Mouse (Mus musculus): Measurements from ENCODE around the gene Pcare.
A peak's percentile ranks its signal among the peaks of the same experiment; 100 is the strongest.

Pcare gene

DNA sequence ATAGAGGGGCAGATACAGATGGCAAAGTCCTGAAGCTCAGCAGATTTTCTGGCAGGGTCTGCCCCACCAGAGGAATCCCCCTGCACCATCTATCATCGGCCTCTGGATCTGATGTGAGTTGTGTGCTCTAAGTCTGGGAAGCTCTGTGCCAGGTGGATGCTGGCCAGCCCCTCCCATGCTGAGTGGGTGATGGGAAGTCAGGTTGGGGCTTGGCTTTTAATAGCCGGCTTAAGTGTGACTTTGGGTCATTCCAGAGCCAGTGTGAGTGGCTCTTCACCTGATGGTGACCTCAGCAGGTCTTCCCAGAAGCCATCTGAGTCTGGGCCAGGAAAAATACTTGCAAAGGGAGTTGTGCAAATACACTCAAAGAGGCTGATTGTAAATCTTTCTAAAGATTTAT lies 22.0 kb downstream of the Pcare start:
- DNase-seq (ENCODE audit: low spot score) = no peak

DNA sequence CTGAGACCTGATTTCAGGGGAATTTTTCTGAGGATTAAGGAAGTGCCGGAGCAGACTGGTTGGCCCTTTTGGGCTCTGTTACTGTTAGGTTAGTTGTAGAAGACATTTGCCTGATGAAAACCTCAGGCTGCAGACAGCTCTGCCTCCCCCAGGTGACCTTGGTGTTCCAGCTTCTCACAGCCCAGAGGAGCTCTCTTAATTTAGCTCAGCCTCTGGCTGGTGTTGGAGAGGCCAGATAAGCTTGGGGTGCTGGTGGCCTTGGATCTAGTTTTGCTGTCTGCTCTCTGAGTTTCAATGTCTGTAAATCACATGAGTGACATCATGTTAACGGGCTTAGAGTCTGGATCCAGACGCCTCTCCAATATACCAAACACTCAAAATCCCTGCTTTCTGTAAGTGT lies 31.7 kb downstream of the Pcare start:
- DNase-seq (ENCODE audit: low spot score) = peak; percentile 61

- no peak for DNase-seq (ENCODE audit: low spot score)
Measured at GRCm38 (mm10) chr17:71720434-71720833, 32.3 kb downstream of the Pcare start.

- no peak for DNase-seq (ENCODE audit: low spot score)
Measured at GRCm38 (mm10) chr17:71717881-71718625, 34.6 kb downstream of the Pcare start.

DNA sequence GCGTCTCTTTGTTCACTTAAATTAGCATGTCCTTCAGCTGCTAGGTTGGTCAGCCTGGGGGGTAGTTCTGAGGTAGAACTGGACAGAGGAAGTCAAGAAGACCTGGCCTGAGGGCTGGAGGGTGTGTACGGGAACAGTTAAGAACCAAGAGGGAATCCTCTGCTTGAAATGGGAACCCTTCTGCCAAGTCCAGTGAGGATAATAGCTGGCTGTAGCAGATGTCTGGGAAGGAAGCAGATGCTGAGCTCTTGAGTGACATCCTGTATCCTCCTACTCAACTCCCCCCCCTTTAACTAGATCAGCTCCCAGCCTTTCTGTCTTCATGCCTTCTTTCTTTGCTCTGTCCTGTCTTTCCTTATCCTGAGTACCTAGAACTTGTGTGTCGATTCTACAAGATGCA lies 37.7 kb downstream of the Pcare start:
- no peak for DNase-seq (ENCODE audit: low spot score)

- DNase-seq (ENCODE audit: low spot score) = no peak
Measured at GRCm38 (mm10) chr17:71712279-71712678, 40.4 kb downstream of the Pcare start.

- no peak for DNase-seq (ENCODE audit: low spot score)
Measured at GRCm38 (mm10) chr17:71707715-71708114, 45.0 kb downstream of the Pcare start.

DNA sequence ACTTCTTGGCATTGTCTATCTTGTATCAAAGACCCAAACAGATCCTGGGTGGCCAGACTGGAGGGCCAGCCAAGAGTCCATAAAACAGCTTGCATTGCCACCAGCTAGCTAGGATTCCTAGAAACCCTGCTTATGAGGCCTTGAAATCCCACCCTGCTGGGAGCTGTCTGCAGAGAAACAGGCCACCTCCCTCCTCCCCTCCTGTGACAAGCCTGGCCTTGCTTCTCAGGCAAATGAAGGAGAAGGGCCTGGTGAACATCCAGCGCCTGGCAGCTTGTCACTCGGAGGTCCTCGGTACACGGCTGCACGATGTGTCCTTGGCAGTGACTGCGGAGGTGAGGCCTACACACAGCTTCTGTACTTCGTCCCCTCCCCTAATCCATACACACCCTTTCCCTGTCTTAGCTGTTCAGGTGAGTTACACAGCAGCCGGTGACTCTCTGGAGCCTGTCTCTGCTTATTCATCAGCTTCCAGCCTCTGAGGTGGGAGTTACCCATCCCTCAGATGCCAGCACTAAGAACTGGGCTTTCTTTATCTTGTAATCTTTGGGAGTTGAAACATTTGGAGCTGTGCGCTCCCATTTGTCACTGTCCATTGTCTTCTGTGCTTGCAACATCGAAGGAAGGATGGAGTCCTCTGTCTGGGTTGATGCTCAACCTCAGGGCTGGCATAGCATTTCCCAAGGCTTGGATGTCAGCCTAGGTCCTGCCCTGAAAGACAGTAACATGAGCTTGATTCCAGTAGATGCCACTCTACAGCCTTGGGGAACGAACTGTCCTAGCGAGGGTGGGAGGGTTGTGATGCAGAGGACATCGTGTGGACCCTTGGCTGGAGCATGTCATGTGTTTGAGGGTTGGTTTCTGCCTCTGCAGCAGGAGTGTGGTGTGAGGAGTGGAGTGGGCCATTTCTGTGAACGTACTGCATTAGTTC lies 46.9 kb downstream of the Pcare start:
- no peak for DNase-seq (ENCODE audit: low spot score)

DNA sequence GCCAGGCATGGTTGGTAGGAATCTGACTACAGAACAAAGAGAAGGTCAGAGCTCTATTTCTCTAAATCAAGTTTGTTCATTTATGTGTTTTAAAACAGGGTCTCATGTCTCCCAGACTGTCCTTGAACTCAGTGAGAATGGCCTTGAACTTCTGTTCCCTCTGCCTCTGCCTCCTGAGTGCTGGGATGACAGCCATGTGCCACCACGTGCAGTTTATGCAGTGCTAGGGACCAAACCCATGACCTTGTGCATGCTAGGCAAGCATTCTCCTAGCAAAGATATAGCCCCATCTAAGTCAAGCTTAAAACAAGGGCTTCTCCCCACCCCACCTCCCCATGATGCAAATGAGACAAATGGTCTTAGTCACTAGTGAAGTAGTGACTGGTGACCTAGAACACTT lies 47.6 kb downstream of the Pcare start:
- no peak for DNase-seq (ENCODE audit: low spot score)

- no peak for DNase-seq (ENCODE audit: low spot score)
Measured at GRCm38 (mm10) chr17:71698619-71698956, 54.1 kb downstream of the Pcare start.

DNA sequence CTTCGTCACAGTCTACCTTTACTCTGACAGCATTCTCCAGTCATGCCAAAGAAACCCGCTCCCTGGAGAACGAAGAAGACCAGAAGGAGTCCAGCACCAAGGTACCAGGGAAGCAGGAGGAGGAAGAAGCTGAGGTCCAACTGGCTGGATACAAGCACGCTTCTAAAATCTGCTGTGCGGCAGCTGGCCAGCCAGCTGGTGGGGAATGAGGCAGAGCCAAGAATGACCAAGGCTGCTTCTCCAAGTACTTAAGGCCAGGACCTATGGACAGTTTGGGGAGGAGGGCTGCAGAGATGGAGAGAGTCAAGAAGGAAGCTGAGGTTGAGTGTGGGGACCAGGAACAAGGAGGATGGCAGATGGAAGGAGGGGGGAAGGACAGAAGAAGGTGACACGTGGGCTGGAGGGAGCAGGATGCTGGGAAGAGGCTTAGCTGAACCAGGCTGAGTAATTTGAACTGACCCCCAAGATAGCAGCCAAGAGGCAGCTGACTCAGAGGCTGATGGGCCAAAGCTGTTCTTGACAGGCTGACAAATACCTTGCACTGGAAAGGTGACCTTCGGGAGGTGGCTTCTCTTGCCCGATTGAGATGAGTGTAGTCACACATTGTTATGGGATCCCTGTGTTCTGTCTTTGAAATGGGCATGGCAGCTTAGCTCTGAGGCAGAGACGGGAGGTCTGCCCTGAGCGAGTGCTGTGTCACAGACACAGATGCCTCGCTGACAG lies 54.6 kb downstream of the Pcare start:
- no peak for DNase-seq (ENCODE audit: low spot score)

DNA sequence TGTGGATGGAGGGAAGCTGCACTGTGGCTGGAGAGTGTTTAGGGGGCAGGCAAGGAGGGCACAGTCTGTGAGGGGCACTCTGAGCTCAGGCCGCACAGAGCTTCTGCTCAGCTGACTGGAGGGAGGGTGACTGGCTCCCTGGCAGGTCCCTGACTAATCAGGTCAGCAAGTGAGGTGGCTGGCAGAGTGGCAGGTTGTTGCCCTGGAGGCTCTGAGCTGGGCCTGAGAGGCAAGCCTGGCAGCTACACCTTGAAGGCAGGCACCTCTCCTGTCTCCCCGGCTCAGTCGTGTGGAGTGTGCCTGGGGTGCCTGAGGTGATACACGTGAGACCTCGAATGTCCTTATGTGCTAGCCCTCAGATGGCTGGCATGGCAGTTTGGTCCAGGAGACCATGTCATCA lies 56.3 kb downstream of the Pcare start:
- no peak for DNase-seq (ENCODE audit: low spot score)

- no peak for DNase-seq (ENCODE audit: low spot score)
Measured at GRCm38 (mm10) chr17:71695716-71696315, 56.9 kb downstream of the Pcare start.

- no peak for DNase-seq (ENCODE audit: low spot score)
Measured at GRCm38 (mm10) chr17:71695151-71695550, 57.5 kb downstream of the Pcare start.

- DNase-seq (ENCODE audit: low spot score) = peak; percentile 37
Measured at GRCm38 (mm10) chr17:71693780-71694179, 58.9 kb downstream of the Pcare start.

All from ovary, postnatal 36 days (tissue).